Mouse (Mus musculus): Measurements from ENCODE around the gene Epor. TPM values are rescaled to one million over a fixed set of nuclear protein-coding genes. Genes with fewer than 3 reads are reported as not detected.

Epor gene
- polyA plus RNA-seq, 1 experiment from 2014 or later = 6.3 TPM

DNA sequence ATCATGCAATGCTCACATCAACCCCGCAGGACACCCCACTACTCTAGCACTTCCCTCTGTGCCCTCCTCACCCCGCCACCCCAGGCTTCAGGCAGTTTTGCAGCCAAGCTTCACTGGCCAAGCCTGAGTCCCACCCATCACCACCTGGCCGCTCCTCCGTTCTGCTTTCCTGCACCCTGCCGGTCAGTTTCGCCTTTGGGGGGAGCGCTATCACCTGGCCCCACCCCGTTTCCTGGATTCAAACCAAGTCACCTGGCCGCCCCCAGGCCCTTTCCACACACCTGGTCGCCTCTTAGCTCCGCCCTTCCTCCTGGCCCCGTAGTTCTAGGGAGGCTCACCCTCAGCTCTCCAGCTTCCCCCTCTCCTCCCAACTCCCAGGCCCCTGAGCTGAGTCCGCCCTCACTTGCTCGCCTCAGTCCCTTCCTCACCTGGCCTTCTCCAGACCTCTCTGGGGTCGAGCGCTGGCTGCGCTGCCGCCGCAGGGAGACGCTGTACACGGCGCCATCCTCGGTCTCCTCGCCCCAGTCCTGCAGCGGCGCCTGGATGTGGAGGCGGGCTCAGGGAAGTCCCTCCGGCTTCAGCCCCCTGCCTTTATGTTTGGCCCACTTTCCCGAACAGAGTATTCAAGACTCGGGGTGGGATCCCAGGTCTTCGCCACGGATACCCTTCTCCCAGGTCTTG lies 25.3 kb upstream of the Epor start:
- Histone ChIP-seq H3K4me1 (peaks cover 26% of the 10 kb centered on the region), H3K36me3 (no peaks in the 10 kb centered on the region), H3K4me3 (peak overlapping the region; percentile 45), H3K27ac (no peak overlapping the region), H3K4me2 (replicated peaks) (peak overlapping the region; percentile 76), H3K9ac (peak overlapping the region; percentile 63), H3K27me3 (peaks cover 94% of the 10 kb centered on the region), H3K9me3 (no peaks in the 10 kb centered on the region)
- no peak for ATAC-seq (ENCODE audit: low FRiP score, low read depth)
- 1% methylated on average over 32 of the region's 32 CpGs for WGBS

DNA sequence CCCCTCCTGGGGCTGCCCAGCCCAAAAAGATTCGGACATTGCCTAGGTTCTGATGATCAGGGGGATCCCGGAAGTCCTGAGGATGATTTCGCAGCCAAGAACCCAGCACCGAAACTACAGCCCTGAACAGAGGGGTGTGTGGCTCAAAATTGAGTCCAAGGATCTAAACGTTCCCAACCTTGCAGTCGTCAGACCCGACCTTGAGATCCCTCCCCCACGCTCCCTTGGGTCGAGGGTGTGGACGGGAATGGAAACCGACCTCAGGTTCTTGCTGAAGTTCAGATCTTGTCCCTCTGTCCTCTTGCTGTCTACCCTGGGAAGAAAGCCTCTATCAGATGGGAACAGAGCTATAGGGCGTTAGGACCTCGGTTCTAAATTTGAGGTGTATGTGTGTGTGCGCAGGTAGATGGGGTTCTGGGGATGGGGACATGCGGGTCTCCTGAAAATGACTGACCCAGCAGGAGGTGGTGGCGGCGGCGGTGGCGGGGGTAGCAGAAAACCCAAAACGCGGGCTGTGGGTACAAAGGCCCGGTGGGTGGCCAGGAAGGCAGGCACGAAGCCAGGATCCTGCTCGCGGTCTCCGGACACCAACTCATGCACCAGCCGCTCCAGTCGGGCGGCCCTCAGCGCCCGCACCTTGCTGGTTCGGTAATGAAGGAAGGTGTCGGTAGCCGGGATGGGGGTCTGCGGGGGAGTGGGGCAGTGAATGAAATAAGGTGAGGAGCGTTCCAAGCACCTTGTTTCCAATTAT lies 24.5 kb upstream of the Epor start:
- Histone ChIP-seq H3K36me3 (no peaks in the 10 kb centered on the region), H3K4me1 (peaks cover 26% of the 10 kb centered on the region), H3K4me3 (peak overlapping the region; percentile 45), H3K9ac (no peak overlapping the region), H3K9me3 (no peaks in the 10 kb centered on the region), H3K27ac (no peak overlapping the region), H3K4me2 (replicated peaks) (peak overlapping the region; percentile 76), H3K27me3 (peaks cover 90% of the 10 kb centered on the region)
- ATAC-seq (ENCODE audit: low FRiP score, low read depth) = no peak
- 8% methylated on average over 36 of the region's 36 CpGs for WGBS

DNA sequence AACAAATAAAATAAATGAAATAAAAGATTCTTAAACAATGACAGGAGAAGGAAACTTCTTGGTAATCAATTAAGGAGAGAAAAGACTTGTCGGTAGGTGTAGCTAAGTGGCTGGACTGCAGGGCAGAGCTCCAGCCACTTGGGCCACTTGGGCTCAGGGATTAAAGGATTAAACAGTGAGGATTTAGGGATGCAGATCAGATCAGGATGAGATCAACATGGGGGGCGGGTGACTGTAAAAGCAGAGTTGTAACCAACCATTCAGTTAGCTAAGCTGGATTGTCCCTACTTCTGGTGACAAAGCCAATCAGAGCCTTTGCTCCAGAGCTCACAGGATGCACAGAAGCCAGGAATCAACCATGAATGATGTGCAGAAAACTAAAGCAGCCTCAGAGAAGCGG lies 20.6 kb upstream of the Epor start:
- H3K9ac ChIP-seq = no peak overlapping the region
- H3K27me3 ChIP-seq = peaks cover 52% of the 10 kb centered on the region
- H3K4me2 ChIP-seq (replicated peaks) = no peak overlapping the region
- no peak overlapping the region for H3K4me3 ChIP-seq
- ATAC-seq (ENCODE audit: low FRiP score, low read depth) = no peak
- peaks cover 12% of the 10 kb centered on the region for H3K4me1 ChIP-seq
- no peaks in the 10 kb centered on the region for H3K9me3 ChIP-seq
- no peak overlapping the region for H3K27ac ChIP-seq
- WGBS = 36% methylated on average over 3 of the region's 3 CpGs
- H3K36me3 ChIP-seq = no peaks in the 10 kb centered on the region

DNA sequence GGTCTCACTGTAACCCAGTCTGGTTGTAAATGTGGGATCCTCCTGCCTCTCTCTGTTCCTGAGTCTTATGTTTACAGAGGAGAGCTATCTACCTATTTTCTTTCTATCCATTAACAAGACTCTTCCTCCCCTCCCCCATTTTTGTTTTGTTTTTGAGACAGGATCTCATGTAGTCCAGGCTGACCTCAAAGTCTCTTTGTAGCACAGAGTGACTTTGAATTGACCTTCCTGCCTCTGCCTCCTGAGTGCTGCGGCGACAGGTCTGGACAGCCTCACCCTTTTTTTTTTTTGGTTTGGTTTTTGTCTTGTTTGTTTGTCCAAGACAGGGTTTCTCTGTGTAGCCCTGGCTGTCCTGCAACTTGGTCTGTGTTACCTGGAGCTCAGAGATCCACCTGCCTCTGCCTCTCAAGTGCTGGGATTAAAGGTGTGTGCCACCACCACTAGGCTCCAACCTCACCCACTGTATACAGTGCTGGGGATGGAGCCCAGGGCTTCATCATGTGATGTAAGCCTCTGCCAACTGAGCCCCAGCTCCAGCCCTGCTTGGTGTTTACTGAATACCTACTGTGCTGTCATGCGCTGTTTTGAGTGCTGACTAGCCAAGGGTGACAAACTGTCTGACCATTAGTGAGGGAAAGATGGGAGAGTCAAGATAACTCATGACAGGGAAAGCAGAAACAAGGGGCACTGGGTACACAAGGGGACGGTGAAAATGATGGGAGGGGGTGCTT lies 15.3 kb upstream of the Epor start:
- no peaks in the 10 kb centered on the region for H3K9me3 ChIP-seq
- no peak overlapping the region for H3K9ac ChIP-seq
- H3K4me2 ChIP-seq (replicated peaks) = no peak overlapping the region
- WGBS = 92% methylated on average over 4 of the region's 4 CpGs
- H3K27me3 ChIP-seq = peaks cover 4% of the 10 kb centered on the region; the same call in 1 of the 2 replicates
- no peaks in the 10 kb centered on the region for H3K4me1 ChIP-seq
- H3K36me3 ChIP-seq = no peaks in the 10 kb centered on the region
- ATAC-seq (ENCODE audit: low FRiP score, low read depth) = no peak
- no peak overlapping the region for H3K4me3 ChIP-seq
- no peak overlapping the region for H3K27ac ChIP-seq

DNA sequence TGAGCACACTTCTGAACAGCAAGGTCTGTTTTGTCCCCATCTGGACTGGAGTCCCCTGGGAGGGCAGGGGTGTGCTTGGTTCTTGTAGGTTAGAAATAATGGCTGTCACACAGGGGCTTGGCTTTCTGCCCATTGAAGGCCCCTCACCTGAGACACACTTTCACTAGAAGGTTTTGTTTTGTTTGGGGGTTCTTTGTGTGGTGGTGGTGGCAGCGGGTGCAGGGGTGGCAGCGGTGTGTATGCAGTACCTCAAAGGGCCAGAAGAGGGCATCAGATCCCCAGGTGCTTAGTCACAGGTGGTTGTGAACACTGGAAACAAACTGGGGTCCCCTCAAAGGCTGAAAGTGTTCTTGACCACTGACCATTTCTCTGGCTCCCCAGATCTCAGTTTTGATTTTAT lies 14.7 kb upstream of the Epor start:
- H3K27me3 ChIP-seq = no peaks in the 10 kb centered on the region
- no peak overlapping the region for H3K27ac ChIP-seq
- H3K4me3 ChIP-seq = no peak overlapping the region
- no peak overlapping the region for H3K9ac ChIP-seq
- no peak for ATAC-seq (ENCODE audit: low FRiP score, low read depth)
- no peak overlapping the region for H3K4me2 ChIP-seq (replicated peaks)
- no peaks in the 10 kb centered on the region for H3K36me3 ChIP-seq
- H3K4me1 ChIP-seq = no peaks in the 10 kb centered on the region
- 26% methylated on average over 2 of the region's 2 CpGs for WGBS
- no peaks in the 10 kb centered on the region for H3K9me3 ChIP-seq

DNA sequence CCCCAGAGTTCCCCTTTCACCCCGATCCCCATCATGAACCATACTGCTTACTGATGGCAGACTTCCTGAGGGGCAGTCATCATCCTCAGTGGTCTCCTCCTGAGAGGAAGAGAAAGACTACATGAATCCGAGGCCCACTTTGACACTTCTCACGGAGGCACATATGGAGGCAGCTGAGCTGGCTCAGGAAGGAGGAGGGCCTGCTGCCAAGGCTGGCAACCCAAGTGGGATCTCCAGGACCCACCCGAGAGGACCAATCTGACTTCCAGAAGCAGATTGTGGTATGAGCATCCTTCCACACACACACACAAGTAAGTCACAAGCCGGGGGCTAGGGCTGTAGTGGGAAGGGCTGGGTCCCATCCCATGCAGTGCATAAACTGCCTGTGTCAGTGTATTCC lies 14.0 kb upstream of the Epor start:
- Histone ChIP-seq H3K4me2 (replicated peaks) (no peak overlapping the region), H3K4me1 (no peaks in the 10 kb centered on the region), H3K9me3 (no peaks in the 10 kb centered on the region), H3K4me3 (no peak overlapping the region), H3K9ac (no peak overlapping the region), H3K36me3 (no peaks in the 10 kb centered on the region), H3K27ac (no peak overlapping the region), H3K27me3 (no peaks in the 10 kb centered on the region)
- no peak for ATAC-seq (ENCODE audit: low FRiP score, low read depth)
- 84% methylated on average over 5 of the region's 5 CpGs for WGBS

DNA sequence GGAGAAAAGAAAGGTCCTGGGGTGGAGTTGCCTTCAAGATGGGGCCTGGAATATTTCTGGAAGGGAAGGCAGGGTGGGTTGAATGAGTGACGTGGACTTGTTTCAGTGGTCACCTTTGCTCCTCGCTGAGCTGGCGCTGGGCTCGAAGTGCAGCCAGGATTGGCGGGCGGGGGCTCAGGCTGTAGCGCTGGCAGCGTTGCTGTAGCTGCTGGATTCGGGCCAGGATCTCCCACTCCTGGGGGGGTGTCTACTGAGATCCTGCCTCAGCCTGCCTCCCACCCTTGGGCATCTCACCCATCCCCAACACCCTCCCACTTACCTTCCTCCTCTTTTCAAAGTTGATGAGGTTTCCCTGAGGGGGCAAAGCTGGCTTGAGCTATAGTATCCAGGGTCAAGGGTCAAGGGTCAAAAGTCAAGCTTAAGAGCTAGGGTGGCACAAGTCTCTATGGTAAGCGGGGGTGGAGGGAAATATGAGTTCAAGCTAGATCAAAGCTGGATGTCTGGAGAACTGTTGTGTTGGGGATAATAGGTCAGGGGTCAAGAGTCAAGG lies 13.4 kb upstream of the Epor start:
- Histone ChIP-seq H3K9me3 (no peaks in the 10 kb centered on the region), H3K27ac (no peak overlapping the region), H3K4me1 (no peaks in the 10 kb centered on the region), H3K4me3 (no peak overlapping the region), H3K4me2 (replicated peaks) (no peak overlapping the region), H3K36me3 (no peaks in the 10 kb centered on the region), H3K9ac (no peak overlapping the region), H3K27me3 (no peaks in the 10 kb centered on the region)
- 85% methylated on average over 10 of the region's 10 CpGs for WGBS
- no peak for ATAC-seq (ENCODE audit: low FRiP score, low read depth)

DNA sequence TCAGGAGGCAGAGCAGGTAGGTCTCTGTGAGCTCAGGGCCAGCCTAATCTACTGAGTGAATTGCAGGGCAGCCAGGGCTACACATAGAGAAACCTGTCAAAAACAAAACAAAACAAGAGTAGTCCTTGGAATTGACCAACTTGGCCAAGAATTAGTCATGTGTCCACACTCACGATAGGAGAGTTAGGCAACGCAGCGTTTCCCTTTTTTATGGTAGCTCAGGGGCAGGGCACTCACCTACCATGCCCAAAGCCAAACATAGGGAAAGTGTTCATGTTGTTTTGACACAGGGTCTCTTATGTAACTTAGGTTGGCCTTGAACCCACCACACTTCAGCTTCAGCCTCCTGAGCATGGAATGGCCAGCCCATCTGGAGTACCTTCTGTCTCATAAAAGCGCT lies 6.0 kb upstream of the Epor start:
- WGBS = 83% methylated on average over 4 of the region's 4 CpGs
- H3K36me3 ChIP-seq = no peaks in the 10 kb centered on the region
- H3K4me2 ChIP-seq (replicated peaks) = no peak overlapping the region
- ATAC-seq (ENCODE audit: low FRiP score, low read depth) = no peak
- no peaks in the 10 kb centered on the region for H3K9me3 ChIP-seq
- H3K9ac ChIP-seq = no peak overlapping the region
- peaks cover 4% of the 10 kb centered on the region; the same call in 1 of the 2 replicates for H3K27me3 ChIP-seq
- no peak overlapping the region for H3K27ac ChIP-seq
- no peaks in the 10 kb centered on the region for H3K4me1 ChIP-seq
- H3K4me3 ChIP-seq = no peak overlapping the region

DNA sequence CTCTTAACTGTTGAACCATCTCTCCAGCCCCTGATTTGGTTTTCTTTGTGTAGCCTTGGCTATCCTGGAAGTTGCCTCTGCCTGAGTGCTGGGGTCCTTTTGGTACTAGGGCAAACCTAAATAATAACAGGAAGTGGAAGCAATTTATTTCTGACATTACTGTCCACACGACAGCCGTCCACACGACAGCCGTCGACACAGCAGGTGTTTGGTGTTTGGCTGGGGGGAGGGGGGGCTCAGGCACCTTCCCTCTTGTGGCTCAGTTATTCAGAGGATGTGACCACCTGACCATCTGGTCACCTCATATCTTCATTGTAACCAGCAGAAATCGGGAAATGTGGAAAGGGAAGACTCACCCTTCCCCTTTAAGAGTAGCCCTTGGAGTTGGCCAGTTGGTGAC lies 5.6 kb upstream of the Epor start:
- H3K9me3 ChIP-seq = no peaks in the 10 kb centered on the region
- WGBS = 56% methylated on average over 6 of the region's 6 CpGs
- peaks cover 8% of the 10 kb centered on the region for H3K27me3 ChIP-seq
- H3K36me3 ChIP-seq = no peaks in the 10 kb centered on the region
- H3K4me1 ChIP-seq = no peaks in the 10 kb centered on the region
- ATAC-seq (ENCODE audit: low FRiP score, low read depth) = no peak
- no peak overlapping the region for H3K27ac ChIP-seq
- H3K4me2 ChIP-seq (replicated peaks) = no peak overlapping the region
- H3K4me3 ChIP-seq = no peak overlapping the region
- H3K9ac ChIP-seq = no peak overlapping the region

DNA sequence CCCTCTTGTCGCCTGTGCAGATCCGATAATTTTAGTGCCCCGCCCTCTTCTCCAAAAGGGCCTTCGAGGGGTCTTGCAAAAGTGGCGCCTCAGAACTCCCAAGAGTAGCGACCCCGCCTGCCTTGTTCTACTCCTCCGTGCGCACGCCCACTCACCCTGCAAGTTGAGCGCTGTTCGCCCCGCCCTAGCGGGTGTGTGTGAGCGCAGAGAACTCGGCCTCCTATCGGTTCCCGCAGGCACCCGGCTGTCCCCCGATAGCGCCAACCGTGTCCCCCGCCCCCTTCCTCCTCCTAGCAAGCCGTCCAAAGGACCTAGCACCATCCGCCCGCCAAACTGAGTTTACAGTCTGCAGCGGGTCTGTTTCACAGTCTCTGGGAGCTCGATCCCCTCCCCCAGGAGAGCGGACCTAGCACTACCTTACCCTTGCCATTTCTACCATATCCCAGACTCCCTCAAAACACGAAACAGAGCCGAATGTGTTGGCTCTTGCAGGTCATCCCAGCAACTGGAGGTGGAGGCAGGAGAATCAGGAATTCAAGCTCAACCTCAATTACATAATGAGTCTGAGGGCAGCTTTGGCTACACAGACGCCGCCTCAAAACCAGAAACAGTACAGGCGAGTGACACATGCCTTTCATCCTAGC lies 768 bp downstream of the Epor start:
- no peak overlapping the region for H3K27ac ChIP-seq
- ATAC-seq (ENCODE audit: low FRiP score, low read depth) = peak; percentile 33; the same call in 1 of the 2 replicates
- H3K4me1 ChIP-seq = peaks cover 34% of the 10 kb centered on the region
- peak overlapping the region; percentile 91 for H3K4me2 ChIP-seq (replicated peaks)
- peaks cover 61% of the 10 kb centered on the region for H3K27me3 ChIP-seq
- WGBS = 3% methylated on average over 34 of the region's 34 CpGs
- H3K9ac ChIP-seq = peak overlapping the region; percentile 62
- H3K9me3 ChIP-seq = no peaks in the 10 kb centered on the region
- H3K4me3 ChIP-seq = peak overlapping the region; percentile 45
- H3K36me3 ChIP-seq = peaks cover 5% of the 10 kb centered on the region; the same call in 1 of the 2 replicates

DNA sequence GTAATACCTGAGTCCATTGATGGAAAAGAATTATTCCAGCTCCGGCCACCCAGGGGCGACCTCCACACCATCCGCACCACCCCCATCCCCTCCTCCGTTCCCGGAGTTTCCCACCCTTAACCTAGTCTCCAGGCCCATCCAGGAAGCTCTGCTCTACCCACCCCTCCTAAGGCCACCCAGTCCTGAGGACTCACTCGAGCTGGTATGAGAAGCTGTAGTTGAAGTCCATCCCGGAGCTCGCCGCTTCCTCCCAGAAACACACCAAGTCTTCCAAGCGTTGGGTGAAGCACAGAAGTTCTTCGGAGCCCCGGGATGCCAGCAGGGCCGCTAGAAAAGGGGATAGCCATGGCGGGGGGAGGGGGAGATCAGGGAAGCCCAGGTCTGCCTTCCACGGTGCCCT lies 1.3 kb downstream of the Epor start:
- peaks cover 61% of the 10 kb centered on the region for H3K27me3 ChIP-seq
- peaks cover 34% of the 10 kb centered on the region for H3K4me1 ChIP-seq
- under 1% methylated on average over 15 of the region's 15 CpGs for WGBS
- peak overlapping the region; percentile 45 for H3K4me3 ChIP-seq
- H3K36me3 ChIP-seq = peaks cover 5% of the 10 kb centered on the region; the same call in 1 of the 2 replicates
- H3K27ac ChIP-seq = no peak overlapping the region
- ATAC-seq (ENCODE audit: low FRiP score, low read depth) = peak; percentile 38; the same call in 1 of the 2 replicates
- no peaks in the 10 kb centered on the region for H3K9me3 ChIP-seq
- peak overlapping the region; percentile 62 for H3K9ac ChIP-seq
- H3K4me2 ChIP-seq (replicated peaks) = peak overlapping the region; percentile 91
